Mouse (Mus musculus) T-helper 1 cell (primary cell): ENCODE results near the gene Krtap27-1.

Experiments used
- in situ Hi-C: fragments of 300-600 bp; cut with MboI, MseI; formaldehyde crosslinking; loops from one replicate; pipeline ENCODE4 v1.15.1; 2025; ENCODE audit warnings: high pct_unique_total_duplicates

Krtap27-1 gene

DNA sequence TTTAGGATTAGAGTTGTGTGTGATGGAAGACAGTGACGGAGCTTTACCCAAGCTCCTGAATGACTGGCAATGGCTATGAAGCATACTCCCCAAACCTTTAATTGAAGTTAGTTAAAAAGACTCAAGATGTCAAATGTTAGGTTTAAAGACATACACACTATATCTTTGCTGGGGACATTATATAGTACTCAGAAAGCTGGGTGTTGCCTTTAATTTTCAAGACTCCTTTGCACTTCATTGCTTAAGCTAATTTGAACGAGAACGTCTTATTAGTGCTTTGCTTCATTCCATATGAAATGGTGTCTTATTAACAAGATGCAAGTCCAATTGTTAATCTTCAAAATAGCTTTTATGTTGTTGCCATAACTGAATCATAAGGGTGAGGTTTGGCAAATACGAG, at the start of gene Krtap27-1:
Krtap27-1 (minus strand) TSS at position 101 of the 400 bp plus-strand sequence.
- in situ Hi-C loops, result no loop called here

DNA sequence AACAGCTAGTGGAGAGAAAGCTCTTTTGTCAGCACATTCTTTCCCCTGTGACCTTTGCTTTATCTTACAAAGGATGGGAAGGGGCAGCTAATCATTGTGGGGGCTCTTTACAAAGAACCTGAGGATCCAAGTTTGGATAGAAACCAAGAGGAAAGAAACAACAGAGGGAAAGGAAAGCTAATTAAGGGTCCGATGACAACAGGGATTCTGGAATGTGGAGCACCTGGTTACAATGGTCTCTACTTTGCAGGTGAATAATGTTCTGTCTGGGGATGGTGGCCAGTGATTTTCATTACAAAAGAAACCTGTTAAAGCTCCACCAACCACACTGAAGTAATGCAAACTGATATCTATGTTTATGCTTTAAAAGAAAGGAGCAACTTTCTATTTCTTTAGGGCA, 48.6 kb upstream of the Krtap27-1 start:
- in situ Hi-C loops, result no loop called here

DNA sequence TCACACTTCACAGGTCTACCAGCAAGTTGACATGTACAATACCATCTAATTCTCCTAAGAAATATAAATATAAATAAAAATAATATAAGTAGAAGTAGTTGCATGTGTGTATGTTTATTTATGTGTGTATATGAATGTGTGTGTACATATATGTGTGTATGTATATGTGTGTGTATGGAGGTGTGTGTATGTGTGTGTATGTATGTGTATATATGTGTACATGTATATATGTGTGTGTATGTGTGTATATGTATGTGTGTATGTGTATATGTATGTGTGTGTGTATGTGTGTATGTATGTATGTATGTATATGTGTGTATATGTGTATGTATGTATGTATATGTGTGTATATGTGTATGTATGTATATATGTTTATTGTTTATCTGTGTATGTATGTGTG, 45.1 kb upstream of the Krtap27-1 start:
- in situ Hi-C loops, result no loop called here

DNA sequence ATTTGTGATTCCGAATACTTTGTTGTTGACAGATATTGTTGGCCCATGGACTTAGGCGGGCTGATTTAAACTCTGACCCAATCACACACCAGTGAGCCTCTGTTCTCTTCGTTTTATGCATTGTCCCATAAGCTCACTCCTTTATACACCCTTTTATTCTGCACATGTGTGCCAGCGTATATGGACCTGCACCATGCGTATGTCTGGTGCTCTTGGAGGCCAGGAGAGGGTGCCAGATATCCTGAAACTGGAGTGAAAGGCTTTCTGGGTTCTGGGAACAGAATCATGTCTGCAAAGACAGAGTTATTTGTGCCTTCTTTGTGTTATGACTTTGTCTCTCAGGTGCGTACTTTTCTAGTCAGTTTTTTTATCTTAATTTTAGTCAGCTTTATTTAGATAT, 39.8 kb upstream of the Krtap27-1 start:
- in situ Hi-C loops, result no loop called here

DNA sequence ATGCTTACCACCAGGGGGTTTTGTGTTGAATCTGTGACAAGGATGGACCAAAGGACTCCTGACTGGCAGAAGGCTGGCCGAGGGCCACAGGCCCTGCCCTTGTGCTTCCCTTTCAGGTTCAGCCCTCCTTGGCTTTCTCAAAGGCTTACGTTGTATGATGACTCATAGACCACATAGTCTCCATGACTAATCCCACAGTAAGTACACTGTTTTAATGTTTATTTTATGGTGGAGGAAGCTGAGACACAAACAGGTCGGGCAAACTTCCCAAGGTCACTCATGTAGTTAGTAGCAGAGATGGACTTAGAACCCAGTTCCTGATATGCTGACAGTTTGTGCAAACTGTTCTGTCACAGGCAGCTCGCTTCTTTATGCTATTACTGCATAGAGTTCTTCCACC, 39.3 kb upstream of the Krtap27-1 start:
- in situ Hi-C loops, result no loop called here

DNA sequence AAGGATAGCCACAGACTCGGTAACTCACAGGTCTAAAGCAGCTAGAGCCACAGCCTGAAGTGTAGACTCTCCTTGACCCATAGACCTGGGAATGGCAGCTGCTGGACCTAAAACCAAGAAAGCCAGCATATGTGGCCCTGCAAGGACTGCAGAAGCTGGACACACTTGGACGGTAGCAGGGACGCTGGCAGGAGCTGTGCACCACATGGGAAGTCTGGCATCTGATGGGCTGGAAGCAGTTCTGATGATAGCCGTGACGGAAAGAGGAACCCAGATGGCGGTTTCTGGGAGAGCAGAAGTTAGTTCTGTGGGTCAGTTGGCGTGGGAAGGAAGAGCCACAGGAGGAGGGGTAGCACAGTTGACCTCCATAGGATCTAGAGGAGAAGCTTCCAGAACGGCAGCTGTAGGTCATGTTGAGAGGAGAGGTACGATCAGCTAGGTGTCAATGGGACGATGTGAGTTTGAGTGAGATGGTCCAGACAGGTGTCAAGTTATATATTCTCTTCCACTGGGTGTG, 36.1 kb upstream of the Krtap27-1 start, which contains the start of gene 2310061N02Rik:
2310061N02Rik (minus strand) TSS at position 467 of the 517 bp plus-strand sequence.
- in situ Hi-C loops, result no loop called here

DNA sequence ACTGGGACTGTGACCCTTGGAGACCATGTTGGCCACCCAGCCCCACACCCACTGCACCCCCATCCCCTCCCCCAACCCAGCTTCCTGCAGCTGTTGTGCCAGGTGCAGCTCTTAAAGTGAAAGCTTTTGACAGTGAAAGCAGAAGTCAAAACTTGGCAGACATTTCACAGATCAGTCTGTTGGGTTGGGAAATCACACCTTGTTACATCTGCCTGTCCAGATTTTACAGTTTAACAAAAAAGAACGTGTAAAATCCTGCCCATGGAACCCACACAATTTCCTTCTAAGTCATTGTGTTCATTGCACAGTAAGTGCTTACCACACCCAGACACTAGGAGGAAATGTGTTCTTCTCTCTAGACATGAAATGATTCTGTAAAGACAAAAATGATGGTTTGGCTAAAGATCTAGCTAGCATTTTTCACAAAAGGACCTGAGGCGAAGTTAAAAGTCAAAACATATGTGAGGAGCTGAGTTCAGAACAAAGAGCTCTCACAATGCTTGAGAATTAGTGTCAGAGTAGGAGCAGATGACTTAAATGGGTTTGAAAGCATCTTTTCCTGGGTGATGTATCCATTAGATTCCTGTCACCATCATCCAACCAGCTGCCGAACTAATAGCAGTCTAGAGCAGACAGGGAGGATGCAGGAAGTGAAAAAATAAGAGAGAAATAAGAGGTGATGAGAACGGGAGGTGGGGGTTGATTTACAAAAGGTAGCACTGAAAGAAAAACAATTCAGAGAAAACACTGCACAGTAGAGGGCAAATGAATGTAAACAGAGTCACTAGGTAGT, 29.8 kb upstream of the Krtap27-1 start:
- in situ Hi-C loops, result no loop called here

DNA sequence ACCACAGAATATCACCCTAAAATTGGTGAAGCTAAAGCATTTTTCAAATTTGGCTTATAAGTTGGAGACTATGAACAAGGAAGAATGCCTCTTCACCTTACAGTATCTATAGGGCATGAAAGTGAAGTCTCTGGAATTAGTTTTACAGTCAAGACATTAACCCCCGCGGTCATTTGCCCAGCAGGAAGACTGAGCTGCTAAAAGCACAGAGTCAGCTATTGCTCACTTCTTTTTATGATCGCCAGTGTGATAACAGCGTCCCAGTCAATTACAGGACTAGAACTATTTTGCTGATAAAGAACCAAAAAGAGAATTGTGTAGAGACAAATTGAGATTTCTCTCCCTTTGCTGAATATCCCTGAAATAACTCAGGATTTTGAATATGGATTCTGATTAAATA, 24.8 kb upstream of the Krtap27-1 start:
- in situ Hi-C loops, result no loop called here

DNA sequence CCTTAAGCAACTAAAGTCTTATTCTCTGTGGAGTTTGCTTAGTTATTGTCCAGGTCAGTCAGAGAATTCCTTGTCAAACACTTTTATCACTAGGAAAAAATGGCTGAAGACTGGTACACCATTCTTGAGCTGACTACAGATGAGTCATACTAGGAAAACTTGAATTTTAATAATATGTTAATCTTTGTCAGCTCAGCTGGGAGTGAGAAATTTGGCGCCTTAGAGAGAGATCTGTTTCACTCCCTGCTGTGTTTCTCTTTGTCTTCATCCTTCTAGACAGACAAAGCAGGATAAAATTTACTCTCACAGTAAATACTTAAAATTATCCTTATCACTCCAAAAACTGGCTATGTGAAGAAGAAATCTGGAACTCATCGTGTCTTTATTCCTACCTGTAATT, 9.8 kb upstream of the Krtap27-1 start:
- in situ Hi-C loops, result loop anchor here (10.0 kb wide), 1 partner anchor 376 kb away; no protein-coding TSS in a partner anchor

DNA sequence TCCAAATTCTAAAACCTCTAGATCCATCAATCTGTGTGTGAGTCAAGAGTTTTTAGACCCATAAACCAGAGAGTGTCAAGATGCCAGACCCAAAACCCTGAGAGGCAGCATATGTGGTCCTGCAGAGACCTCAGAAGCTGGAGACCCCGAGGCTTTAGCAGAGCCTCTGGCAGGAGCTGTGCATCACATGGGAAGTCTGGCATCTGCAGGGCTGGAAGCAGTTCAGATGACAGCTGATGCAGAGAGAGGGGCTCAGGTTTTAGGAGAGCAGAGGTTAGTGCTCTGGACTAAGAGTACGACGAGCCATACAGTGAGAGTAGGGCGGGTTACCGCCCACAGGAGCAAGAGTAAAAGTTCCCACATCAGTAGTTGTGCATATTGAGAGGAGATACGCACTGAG, 7.6 kb upstream of the Krtap27-1 start:
- in situ Hi-C loops, result no loop called here

DNA sequence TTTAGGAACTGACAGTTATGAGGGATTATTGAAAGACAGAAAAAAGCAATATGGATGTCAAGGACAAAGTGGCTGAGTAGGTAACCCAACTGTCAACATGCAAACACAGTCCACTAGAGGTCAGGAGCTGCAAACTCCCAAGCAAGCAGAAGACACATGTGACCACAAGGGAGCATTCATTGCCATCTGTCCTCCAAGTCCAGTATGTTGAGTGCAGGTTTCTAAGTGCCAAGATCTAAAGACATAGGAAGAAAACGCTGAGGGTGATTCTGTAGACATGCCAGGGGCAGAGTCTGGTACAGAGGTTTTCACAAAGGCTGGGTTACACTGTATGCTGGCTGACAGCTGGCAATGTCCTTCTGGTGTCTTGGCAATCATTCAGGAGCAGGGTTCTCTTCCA, 14.0 kb downstream of the Krtap27-1 start:
- in situ Hi-C loops, result loop anchor here (10.0 kb wide), 1 partner anchor 1093 kb away; no protein-coding TSS in a partner anchor

DNA sequence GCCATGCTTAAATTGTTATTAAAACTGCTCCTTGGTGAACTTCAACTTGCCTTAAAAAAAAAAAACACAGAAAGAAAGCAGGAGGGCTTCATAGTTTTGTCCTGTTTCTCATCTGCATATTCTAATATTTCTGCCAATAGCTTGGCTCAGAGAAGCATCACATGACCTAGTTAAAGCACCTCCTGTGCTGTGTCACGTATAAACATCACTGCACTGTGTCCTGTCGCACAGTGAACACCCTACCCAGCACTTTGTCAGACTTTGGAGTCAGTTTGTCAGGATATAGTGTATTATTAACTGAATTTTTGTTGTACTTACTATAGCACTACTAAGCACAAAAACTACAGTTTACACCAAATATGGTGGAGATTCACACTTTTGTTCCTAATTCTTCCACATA, 19.5 kb downstream of the Krtap27-1 start:
- in situ Hi-C loops, result loop anchor here (10.0 kb wide), 1 partner anchor 1087 kb away; no protein-coding TSS in a partner anchor

DNA sequence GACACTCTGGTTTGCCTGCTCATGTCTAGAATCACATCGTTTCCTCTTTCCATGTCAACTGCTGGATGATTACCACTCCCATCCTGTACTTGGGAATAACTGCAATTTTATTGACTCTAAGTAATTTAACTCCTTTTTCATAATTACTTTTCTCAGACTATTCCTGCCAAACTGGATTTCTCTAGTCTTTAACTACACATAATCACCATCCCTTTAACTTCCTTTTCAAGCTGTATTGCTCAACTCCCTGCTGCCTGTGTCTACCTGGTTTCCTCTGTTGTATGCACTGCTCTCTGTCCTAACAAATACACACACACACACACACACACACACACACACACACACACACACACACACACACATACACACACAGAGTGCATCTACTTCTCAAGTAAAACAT, 20.4 kb downstream of the Krtap27-1 start:
- in situ Hi-C loops, result loop anchor here (10.0 kb wide), 1 partner anchor 1086 kb away; no protein-coding TSS in a partner anchor

DNA sequence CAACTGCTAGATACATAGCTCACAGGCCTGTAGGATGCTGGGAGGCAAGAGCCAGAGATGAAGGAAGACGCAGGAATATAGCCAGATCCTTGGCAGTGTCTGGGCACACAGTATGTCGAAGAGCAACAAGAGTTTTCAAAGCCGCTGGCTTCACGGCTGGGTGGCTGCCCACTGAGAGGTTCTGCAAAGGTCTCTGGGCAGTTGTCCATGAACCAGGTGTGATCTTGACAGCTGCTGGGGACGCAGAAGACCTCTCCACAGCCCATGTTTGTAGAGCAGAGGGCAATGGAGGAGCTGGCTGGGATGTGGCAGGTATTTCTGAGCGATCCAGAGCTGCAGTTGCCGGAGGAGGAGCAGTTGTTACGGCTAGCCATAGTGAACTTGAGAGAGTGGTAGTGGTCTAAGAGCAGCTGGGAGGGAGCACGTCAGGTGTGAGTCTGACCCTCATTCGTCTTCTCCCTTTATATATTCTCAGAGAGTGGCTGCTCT, 24.1 kb downstream of the Krtap27-1 start, which contains the start of gene Krtap26-1:
Krtap26-1 (minus strand) TSS at position 439 of the 489 bp plus-strand sequence.
- in situ Hi-C loops, result no loop called here

DNA sequence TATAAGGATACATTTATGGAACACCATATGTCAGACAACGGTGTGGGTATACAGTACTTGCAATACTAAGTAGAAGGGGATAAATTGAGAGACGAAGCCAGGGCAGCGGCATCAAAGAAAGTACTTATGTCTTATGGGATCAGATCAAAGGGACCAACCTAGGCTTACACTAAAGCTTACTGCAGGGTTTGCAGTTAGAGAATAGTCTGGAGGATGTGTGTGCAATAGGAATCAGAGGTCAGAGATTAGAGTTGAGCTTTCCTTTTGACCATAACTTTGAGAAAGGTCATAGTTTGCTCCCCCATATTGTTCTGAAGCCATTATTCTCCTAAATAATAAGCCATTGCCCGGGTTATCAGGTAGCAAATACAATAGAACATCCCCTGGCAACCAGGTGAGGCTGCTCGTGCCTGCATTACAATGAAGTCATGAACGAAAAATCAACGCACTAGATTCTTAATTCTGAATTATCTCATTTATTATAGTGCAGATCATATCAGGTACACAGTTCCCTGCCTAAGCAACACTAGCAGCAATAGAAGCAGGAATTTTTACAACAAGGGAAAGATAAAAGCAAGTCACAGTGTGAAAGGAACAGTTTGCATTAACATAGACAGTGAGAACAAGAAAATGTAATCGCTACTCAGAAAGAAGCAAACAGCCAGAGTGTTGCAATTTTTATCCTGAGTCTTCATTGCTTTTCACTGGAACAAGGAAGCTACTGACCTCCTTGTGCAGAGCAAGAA, 24.9 kb downstream of the Krtap27-1 start:
- in situ Hi-C loops, result no loop called here

DNA sequence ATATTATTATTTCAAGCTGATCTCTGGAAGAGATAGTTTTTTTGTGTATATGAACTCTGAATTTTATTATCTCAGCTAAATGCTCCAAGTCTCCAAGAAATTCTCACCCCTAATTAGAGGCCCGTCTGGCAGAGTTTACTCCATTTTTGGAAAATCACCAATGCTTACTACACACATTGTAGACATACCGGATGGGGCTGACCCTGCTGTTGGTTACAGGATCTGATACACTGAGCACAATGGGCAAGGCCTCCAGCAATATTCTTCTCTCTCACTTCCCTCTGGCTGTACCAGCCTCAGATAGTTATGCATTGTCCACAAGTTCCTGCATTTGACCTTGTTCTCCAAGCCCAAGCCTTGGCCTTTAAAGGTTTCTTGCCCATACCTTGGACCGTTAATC, 31.4 kb downstream of the Krtap27-1 start:
- in situ Hi-C loops, result no loop called here

DNA sequence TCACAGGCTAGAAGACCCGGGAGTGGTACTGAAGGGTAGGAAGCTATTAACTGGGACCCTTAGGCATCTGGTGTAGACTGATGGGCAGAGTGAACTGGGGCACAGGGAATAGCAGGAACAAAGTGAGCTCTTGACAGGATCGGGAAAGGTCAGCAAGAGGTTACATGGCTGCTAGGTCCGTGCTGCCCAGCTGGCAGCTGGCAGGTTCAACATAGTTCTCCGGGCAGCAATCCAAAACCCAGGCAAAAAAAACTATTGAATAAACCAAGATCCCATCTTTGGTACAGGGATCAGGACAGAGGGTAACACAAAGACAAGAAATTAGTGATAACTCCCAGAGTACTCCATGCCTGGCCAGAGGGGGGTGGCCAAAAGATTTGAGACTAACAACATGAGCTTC, 36.3 kb downstream of the Krtap27-1 start:
- in situ Hi-C loops, result no loop called here

DNA sequence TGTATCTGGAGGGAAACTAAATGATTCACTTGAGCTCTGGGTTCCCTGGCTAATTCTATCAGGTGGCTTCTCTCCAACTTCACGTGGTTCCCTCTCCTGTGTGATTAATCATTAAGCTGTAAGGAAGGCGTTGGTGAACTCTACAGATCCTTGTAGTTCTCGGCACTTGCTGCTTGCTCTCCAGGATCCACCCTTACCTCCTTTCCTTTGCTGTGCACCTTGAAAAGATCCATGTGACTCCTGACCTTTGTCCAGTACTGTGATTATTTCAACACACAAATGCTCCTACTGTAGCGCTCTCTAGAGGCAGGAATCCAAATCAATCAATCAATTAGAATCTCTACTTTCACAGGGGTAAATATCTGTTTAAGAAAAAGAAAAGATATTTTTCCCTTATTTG, 40.0 kb downstream of the Krtap27-1 start:
- in situ Hi-C loops, result no loop called here

DNA sequence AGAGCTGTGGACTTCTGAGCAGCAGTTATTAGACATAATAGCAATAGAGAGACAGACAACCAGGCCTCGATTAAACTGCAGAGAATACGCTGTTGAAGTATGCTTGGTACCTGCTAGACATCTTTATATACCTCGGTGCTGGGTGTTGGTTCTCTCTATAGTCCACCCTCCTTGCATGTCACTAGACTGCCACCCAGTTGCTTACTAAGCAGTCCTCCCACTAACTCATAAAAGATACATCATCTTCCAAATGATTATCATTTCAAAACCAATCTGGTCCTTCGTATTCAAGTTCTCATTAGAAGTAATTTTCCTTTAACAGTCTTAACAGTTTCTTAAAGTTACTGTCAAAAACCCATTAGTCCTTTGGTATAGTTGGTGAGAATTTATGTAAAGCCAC, 43.9 kb downstream of the Krtap27-1 start, which contains the start of gene 2310079G19Rik:
2310079G19Rik (minus strand) TSS at position 101 of the 400 bp plus-strand sequence.
- in situ Hi-C loops, result no loop called here
